ENCODE assay signal across 19 mouse cellular contexts in the genomic region with DNA sequence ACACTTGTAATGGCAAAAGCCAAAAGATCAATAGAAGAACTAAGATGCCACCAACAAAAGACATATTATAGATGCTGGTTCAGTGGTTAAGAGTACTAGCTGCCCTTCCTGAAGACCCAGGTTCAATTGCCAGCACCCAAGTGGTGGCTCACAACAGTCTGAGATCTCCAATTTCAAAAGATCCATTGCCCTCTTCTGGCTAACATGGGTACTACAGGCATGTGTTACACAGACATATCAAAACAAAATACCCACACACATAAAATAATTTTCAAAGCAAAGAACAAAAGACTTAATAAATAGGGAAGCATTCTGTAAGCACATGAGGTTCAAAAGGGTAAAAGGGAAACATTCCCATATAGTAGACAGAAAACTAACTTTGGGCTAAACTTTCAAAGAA. TPM values are rescaled to one million over a fixed set of nuclear protein-coding genes. Genes with fewer than 3 reads are reported as not detected.
DNase-seq lines count a peak whose midpoint lies in the region; ATAC-seq and TF ChIP-seq lines count a peak whose summit lies in the region.
"Had no signal": no experiment of that assay in that cellular context is flagged by ENCODE, and none has a peak within 500 bp of the region (broad histone marks: within the 10 kb centered on the region; RNA-seq: fewer than 3 reads in every experiment).

No protein-coding gene starts in this region.

- H3K27me3 ChIP-seq in intestine, postnatal 0 days (replicated peaks; ENCODE audit: control insufficient read depth, insufficient read depth, low read length) = no peaks in the 10 kb centered on the region
- H3K27me3 ChIP-seq in intestine, embryonic 15.5 days (replicated peaks) = no peaks in the 10 kb centered on the region
- H3K27me3 ChIP-seq in CH12.LX (replicated peaks) = no peaks in the 10 kb centered on the region
- H3K27me3 ChIP-seq: forebrain, embryonic 15.5 days; heart, embryonic 15.5 days; midbrain, embryonic 13.5 days had no signal

- no peaks in the 10 kb centered on the region for H3K36me3 ChIP-seq in intestine, postnatal 0 days (ENCODE audit: control insufficient read depth, insufficient read depth)
- H3K36me3 ChIP-seq in intestine, embryonic 15.5 days = no peaks in the 10 kb centered on the region
- no peaks in the 10 kb centered on the region for H3K36me3 ChIP-seq in CH12.LX (replicated peaks in 1 of 2; ENCODE audit: control insufficient read depth in 1 of 2, insufficient read depth in 1 of 2, low read length in 1 of 2)
- H3K36me3 ChIP-seq: forebrain, embryonic 15.5 days; heart, embryonic 15.5 days; midbrain, embryonic 13.5 days had no signal

- DNase-seq in lung, postnatal 36 days = peak; percentile 9
- no peak for DNase-seq in lung, postnatal 4 days
- DNase-seq in CH12.LX (ENCODE audit: extremely low read depth) = peak; percentile 1
- DNase-seq in c-Kit-positive CD71-positive TER-119-positive erythroid progenitor cells, embryonic 14.5 days (ENCODE audit: low spot score) = peak; percentile 3
- DNase-seq in right cerebral cortex, adult 18-20 months = no peak
- no peak for DNase-seq in kidney, adult 8-10 months
- DNase-seq: adrenal gland, adult 2 months; cerebellum, adult 18-20 months; cerebellum, postnatal 36 days; heart, adult 11 months; lung, adult 18-20 months; retina, postnatal 1 day had no signal

- H3K9me3 ChIP-seq in intestine, postnatal 0 days (ENCODE audit: control insufficient read depth) = no peaks in the 10 kb centered on the region
- H3K9me3 ChIP-seq in intestine, embryonic 15.5 days = no peaks in the 10 kb centered on the region
- no peaks in the 10 kb centered on the region for H3K9me3 ChIP-seq in CH12.LX (replicated peaks; ENCODE audit: low read length)
- H3K9me3 ChIP-seq: forebrain, embryonic 15.5 days; heart, embryonic 15.5 days; midbrain, embryonic 13.5 days had no signal

- no peak overlapping the region for H3K4me3 ChIP-seq in intestine, postnatal 0 days (ENCODE audit: low read depth, low read length)
- H3K4me3 ChIP-seq in intestine, embryonic 15.5 days (replicated peaks) = no peak overlapping the region
- H3K4me3 ChIP-seq in CH12.LX (replicated peaks in 1 of 3; ENCODE audit: low read depth in 2 of 3, low read length in 2 of 3, poor library complexity in 1 of 3) = no peak overlapping the region
- H3K4me3 ChIP-seq: erythroblast, embryonic 14.5 days; forebrain, embryonic 15.5 days; heart, embryonic 15.5 days; midbrain, embryonic 13.5 days had no signal

- ATAC-seq in intestine, postnatal 0 days = no peak
- ATAC-seq in intestine, embryonic 15.5 days = no peak
- ATAC-seq: forebrain, embryonic 15.5 days; inflammation-experienced regulatory T-cells, adult 6 months; midbrain, embryonic 13.5 days had no signal

- no peak for TF ChIP-seq EP300 in CH12.LX (IDR thresholded peaks at IDR 0.05; ENCODE audit: low read length)

- dilution Hi-C loops in CH12.LX (cut with MboI; ENCODE audit: extremely low pct_ligation_motif_present, extremely low pct_unique_long_range_greater_than_20kb, low sequenced_read_pairs) = no loop called here

- no peaks in the 10 kb centered on the region for H3K79me2 ChIP-seq in CH12.LX (replicated peaks; ENCODE audit: control insufficient read depth, extremely low read depth, insufficient read depth, poor library complexity, severe bottlenecking)

- no peak for TF ChIP-seq POLR2A in CH12.LX (IDR thresholded peaks at IDR 0.05; ENCODE audit: low read depth, low read length)

- H3K4me2 ChIP-seq in intestine, postnatal 0 days (replicated peaks; ENCODE audit: low read depth) = no peak overlapping the region
- no peak overlapping the region for H3K4me2 ChIP-seq in intestine, embryonic 15.5 days (replicated peaks)
- no peak overlapping the region for H3K4me2 ChIP-seq in CH12.LX (ENCODE audit: insufficient read depth, low read depth, poor library complexity, severe bottlenecking)
- H3K4me2 ChIP-seq: forebrain, embryonic 15.5 days; heart, embryonic 15.5 days; midbrain, embryonic 13.5 days had no signal

- no peak for TF ChIP-seq RAD21 in CH12.LX (IDR thresholded peaks at IDR 0.05; ENCODE audit: low read depth, low read length)

- TF ChIP-seq CTCF in intestine, postnatal 0 days (IDR thresholded peaks at IDR 0.05; ENCODE audit: low read depth) = peak; percentile 30; the same call in 1 of the 2 replicates
- TF ChIP-seq CTCF in CH12.LX (conservative IDR thresholded peaks at IDR 0.05 in 1 of 2, IDR thresholded peaks at IDR 0.05 in 1 of 2; ENCODE audit: low read depth in 2 of 2, low read length in 2 of 2) = peak in 1 of 2 experiments; percentile 24; a peak in 1 of 4 replicates

- no peaks in the 10 kb centered on the region for H3K4me1 ChIP-seq in intestine, postnatal 0 days (replicated peaks; ENCODE audit: control insufficient read depth, insufficient read depth, low read length)
- no peaks in the 10 kb centered on the region for H3K4me1 ChIP-seq in intestine, embryonic 15.5 days (replicated peaks)
- no peaks in the 10 kb centered on the region for H3K4me1 ChIP-seq in CH12.LX (ENCODE audit: control insufficient read depth in 1 of 2, insufficient read depth in 2 of 2)
- H3K4me1 ChIP-seq: forebrain, embryonic 15.5 days; heart, embryonic 15.5 days; midbrain, embryonic 13.5 days had no signal

- in situ Hi-C loops in CH12.LX (cut with MboI; ENCODE audit: low pct_ligation_motif_present, low pct_unique_long_range_greater_than_20kb, low sequenced_read_pairs) = no loop called here

- H3K27ac ChIP-seq in intestine, postnatal 0 days (ENCODE audit: low read depth, low read length) = no peak overlapping the region
- no peak overlapping the region for H3K27ac ChIP-seq in intestine, embryonic 15.5 days
- no peak overlapping the region for H3K27ac ChIP-seq in CH12.LX (ENCODE audit: insufficient read depth, low read depth)
- H3K27ac ChIP-seq: forebrain, embryonic 15.5 days; heart, embryonic 15.5 days; midbrain, embryonic 13.5 days had no signal

- no peak overlapping the region for H3K9ac ChIP-seq in intestine, postnatal 0 days (ENCODE audit: low read depth, low read length)
- H3K9ac ChIP-seq in intestine, embryonic 15.5 days = no peak overlapping the region
- no peak overlapping the region for H3K9ac ChIP-seq in CH12.LX (ENCODE audit: insufficient read depth, low read depth)
- H3K9ac ChIP-seq: forebrain, embryonic 15.5 days; heart, embryonic 15.5 days; midbrain, embryonic 13.5 days had no signal

TF ChIP-seq in CH12.LX, 34 proteins besides CTCF, POLR2A, EP300 and RAD21:
- TF ChIP-seq JUN (IDR thresholded peaks at IDR 0.05; ENCODE audit: insufficient read depth, low read depth, low read length) = no peak
- no peak for TF ChIP-seq MAFK (IDR thresholded peaks at IDR 0.05; ENCODE audit: insufficient replicate concordance, low read length)
- no peak for TF ChIP-seq MAX (IDR thresholded peaks at IDR 0.05; ENCODE audit: low read length)
- no peak for TF ChIP-seq PAX5 (IDR thresholded peaks at IDR 0.05; ENCODE audit: low read length)
- no peak for TF ChIP-seq KAT2A (IDR thresholded peaks at IDR 0.05; ENCODE audit: insufficient replicate concordance, low read length)
- no peak for TF ChIP-seq TBP (conservative IDR thresholded peaks at IDR 0.05; ENCODE audit: low read depth, low read length)
- TF ChIP-seq SIN3A (IDR thresholded peaks at IDR 0.05; ENCODE audit: low read length) = no peak
- TF ChIP-seq CHD1 (IDR thresholded peaks at IDR 0.05; ENCODE audit: low read depth, low read length) = no peak
- no peak for TF ChIP-seq HCFC1 (IDR thresholded peaks at IDR 0.05; ENCODE audit: low read depth, low read length)
- no peak for TF ChIP-seq USF2 (conservative IDR thresholded peaks at IDR 0.05; ENCODE audit: low read depth, low read length)
- no peak for TF ChIP-seq SMC3 (IDR thresholded peaks at IDR 0.05; ENCODE audit: low read depth, low read length)
- no peak for TF ChIP-seq JUND (conservative IDR thresholded peaks at IDR 0.05; ENCODE audit: low read depth, low read length)
- no peak for TF ChIP-seq RCOR1 (conservative IDR thresholded peaks at IDR 0.05; ENCODE audit: low read depth, low read length)
- no peak for TF ChIP-seq ELF1 (IDR thresholded peaks at IDR 0.05; ENCODE audit: low read depth, low read length)
- TF ChIP-seq ZC3H11A (IDR thresholded peaks at IDR 0.05; ENCODE audit: low read depth, low read length) = no peak
- no peak for TF ChIP-seq CHD2 (IDR thresholded peaks at IDR 0.05; ENCODE audit: low read length)
- TF ChIP-seq USF1 (IDR thresholded peaks at IDR 0.05; ENCODE audit: low read depth, low read length) = no peak
- no peak for TF ChIP-seq ZNF384 (IDR thresholded peaks at IDR 0.05; ENCODE audit: low read depth, low read length)

RNA-seq across cellular contexts. Expression of gene Gpc3, which starts 26.1 kb away (rescaled TPM):
- polyA plus RNA-seq in intestine, postnatal 0 days (2015; fragmentation: Nextera tagmentation; extraction: Ambion mirVana) = 240 and 257 TPM in 2 replicates
- polyA plus RNA-seq in intestine, embryonic 15.5 days (2015; fragmentation: Nextera tagmentation; extraction: Ambion mirVana) = 505 and 604 TPM in 2 replicates
- total RNA-seq in CH12.LX (2012; rRNA removed) = not detected in 2 replicates
- not detected in 2 replicates for total RNA-seq in CH12.LX (2014; rRNA removed)
- polyA plus RNA-seq in CH12.LX (2012; ENCODE audit: insufficient read length, low read depth) = not detected in 2 replicates
- polyA plus RNA-seq: inflammation-experienced regulatory T-cells, adult 6 months had no signal

Comparison
In these comparisons a context has a peak if more than half of its experiments do, and no peak if none do; other contexts are left out.
1. DNase-seq: peak in lung, postnatal 36 days (single experiment), CH12.LX (single experiment) and c-Kit-positive CD71-positive TER-119-positive erythroid progenitor cells, embryonic 14.5 days (single experiment); none in lung, postnatal 4 days (0 of 2), right cerebral cortex, adult 18-20 months (single experiment) and kidney, adult 8-10 months (0 of 2).
2. RNA of gene Gpc3, which starts 26.1 kb away (polyA plus RNA-seq): 505 to 604 TPM in intestine, embryonic 15.5 days and 240 to 257 TPM in intestine, postnatal 0 days; not detected in CH12.LX; every median in the first group is over 100 times any median in the second.